Mouse (Mus musculus): Measurements from ENCODE around the gene E130208F15Rik. TPM values are rescaled to one million over a fixed set of nuclear protein-coding genes. Genes with fewer than 3 reads are reported as not detected.

E130208F15Rik gene
- polyA plus RNA-seq (2014; fragmentation: Illumina TruSeq; extraction: RNeasy Lipid Tissue Mini Kit (QIAGEN cat#74804); ENCODE audit: insufficient read depth, low read depth, low replicate concordance), result 0.27 TPM

GRCm38 (mm10) chr7:30321539-30322284 is at the start of gene E130208F15Rik:
TSS of gene E130208F15Rik (plus strand) at chr7:30321740.

GRCm38 (mm10) chr7:30279951-30280669 is 41.4 kb upstream of the E130208F15Rik start, which contains the start of the genes Thap8 and Wdr62:
TSS of gene Thap8 (plus strand) at chr7:30280094.
TSS of gene Wdr62 (minus strand) at chr7:30280419.

GRCm38 (mm10) chr7:30291215-30292131 is 30.1 kb upstream of the E130208F15Rik start, which contains the start of gene Clip3:
TSS of gene Clip3 (plus strand) at chr7:30291728.

DNA sequence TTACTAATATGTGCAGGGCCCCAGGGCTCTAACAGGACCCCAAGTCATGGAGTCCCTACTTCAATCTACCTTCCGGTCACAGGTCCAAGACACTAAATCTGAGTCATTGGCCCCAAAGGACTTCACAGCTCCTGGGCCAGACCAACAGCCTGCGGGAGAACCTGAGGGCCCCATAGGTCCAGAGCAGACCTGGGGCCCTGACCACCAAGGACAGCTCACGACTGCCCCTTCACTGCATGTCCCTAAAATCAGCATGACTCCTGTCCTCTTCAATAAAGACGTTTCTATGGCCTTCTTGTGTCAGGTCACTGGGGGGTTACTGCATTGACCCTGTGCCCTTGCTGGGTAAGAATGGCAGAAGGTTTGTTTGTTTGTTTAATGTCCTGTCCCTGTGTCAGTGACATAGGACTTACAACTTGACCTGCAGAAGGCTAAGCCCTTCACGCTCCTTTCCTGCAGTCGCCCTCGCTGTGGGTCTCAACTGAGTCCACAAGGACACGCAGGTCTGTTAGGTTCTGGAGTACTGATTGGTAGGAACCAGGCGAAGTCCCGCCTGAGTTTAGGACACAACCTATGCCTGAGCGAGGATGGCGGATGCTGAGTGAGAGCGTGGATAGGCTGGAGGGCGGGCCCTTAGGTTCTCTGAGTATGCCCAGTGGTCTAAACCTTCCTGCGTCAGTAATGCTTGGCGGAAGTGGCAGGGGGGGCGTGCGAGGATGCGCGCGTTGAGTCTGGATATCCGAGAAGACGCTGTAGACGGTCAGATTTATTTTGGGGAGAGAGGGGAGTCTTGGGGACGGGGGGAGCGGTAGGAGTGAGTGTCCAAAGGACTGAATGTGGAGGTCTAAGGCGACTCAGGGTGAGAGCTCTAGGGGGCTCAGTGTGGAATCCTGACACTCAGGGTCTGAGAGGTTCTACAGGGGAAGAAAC is 13.2 kb upstream of the E130208F15Rik start, which contains the start of gene Alkbh6:
TSS of gene Alkbh6 (plus strand) at position 642 of the 930 bp plus-strand sequence.

GRCm38 (mm10) chr7:30314721-30315155 is 6.8 kb upstream of the E130208F15Rik start, which contains the start of gene Syne4:
TSS of gene Syne4 (plus strand) at chr7:30314807.

DNA sequence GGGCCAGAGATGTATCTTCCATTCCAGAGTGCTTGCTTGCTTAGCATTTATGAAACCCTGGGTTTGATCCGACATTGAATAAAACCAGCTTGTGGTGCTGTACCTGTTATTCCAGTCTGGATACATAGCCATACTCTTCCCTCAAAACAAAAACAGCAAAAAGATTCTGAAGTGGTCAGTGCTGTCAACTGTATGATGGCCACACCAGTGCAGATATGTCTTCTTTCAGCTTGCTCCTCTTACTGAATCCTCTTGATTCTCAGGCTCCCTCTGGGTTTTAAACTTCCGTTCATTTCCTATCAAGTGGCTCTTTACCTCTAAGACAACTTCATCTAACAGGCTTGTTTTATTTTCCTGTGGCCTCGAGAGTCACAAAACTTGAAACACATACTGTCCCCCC is 2.3 kb downstream of the E130208F15Rik start, which contains the start of gene Sdhaf1:
TSS of gene Sdhaf1 (minus strand) at position 101 of the 400 bp plus-strand sequence.

GRCm38 (mm10) chr7:30362652-30363343 is 41.3 kb downstream of the E130208F15Rik start, which contains the start of gene Lrfn3:
TSS of gene Lrfn3 (minus strand) at chr7:30362772.

Other genes starting within 250 kb of the E130208F15Rik start
- 3.7 TPM for gene Zfp82, start 248.8 kb upstream of the E130208F15Rik start, polyA plus RNA-seq (2014; fragmentation: Illumina TruSeq; extraction: RNeasy Lipid Tissue Mini Kit (QIAGEN cat#74804); ENCODE audit: insufficient read depth, low read depth, low replicate concordance)
- not detected for gene Gm26920, start 231.3 kb upstream of the E130208F15Rik start, polyA plus RNA-seq (2014; fragmentation: Illumina TruSeq; extraction: RNeasy Lipid Tissue Mini Kit (QIAGEN cat#74804); ENCODE audit: insufficient read depth, low read depth, low replicate concordance)
- 3.7 TPM for gene Zfp566, start 231.2 kb upstream of the E130208F15Rik start, polyA plus RNA-seq (2014; fragmentation: Illumina TruSeq; extraction: RNeasy Lipid Tissue Mini Kit (QIAGEN cat#74804); ENCODE audit: insufficient read depth, low read depth, low replicate concordance)
- gene Zfp260, start 227.0 kb upstream of the E130208F15Rik start, polyA plus RNA-seq (2014; fragmentation: Illumina TruSeq; extraction: RNeasy Lipid Tissue Mini Kit (QIAGEN cat#74804); ENCODE audit: insufficient read depth, low read depth, low replicate concordance), result 34.1 TPM
- 0.50 TPM for gene Zfp382, start 199.8 kb upstream of the E130208F15Rik start, polyA plus RNA-seq (2014; fragmentation: Illumina TruSeq; extraction: RNeasy Lipid Tissue Mini Kit (QIAGEN cat#74804); ENCODE audit: insufficient read depth, low read depth, low replicate concordance)
- 21.5 TPM for gene Zfp146, start 152.0 kb upstream of the E130208F15Rik start, polyA plus RNA-seq (2014; fragmentation: Illumina TruSeq; extraction: RNeasy Lipid Tissue Mini Kit (QIAGEN cat#74804); ENCODE audit: insufficient read depth, low read depth, low replicate concordance)
- 91.7 TPM for gene Cox7a1, start 137.6 kb upstream of the E130208F15Rik start, polyA plus RNA-seq (2014; fragmentation: Illumina TruSeq; extraction: RNeasy Lipid Tissue Mini Kit (QIAGEN cat#74804); ENCODE audit: insufficient read depth, low read depth, low replicate concordance)
- 301 TPM for gene Capns1, start 122.9 kb upstream of the E130208F15Rik start, polyA plus RNA-seq (2014; fragmentation: Illumina TruSeq; extraction: RNeasy Lipid Tissue Mini Kit (QIAGEN cat#74804); ENCODE audit: insufficient read depth, low read depth, low replicate concordance)
- gene Polr2i, start 89.8 kb upstream of the E130208F15Rik start, polyA plus RNA-seq (2014; fragmentation: Illumina TruSeq; extraction: RNeasy Lipid Tissue Mini Kit (QIAGEN cat#74804); ENCODE audit: insufficient read depth, low read depth, low replicate concordance), result 84.4 TPM
- gene Tbcb, start 89.5 kb upstream of the E130208F15Rik start, polyA plus RNA-seq (2014; fragmentation: Illumina TruSeq; extraction: RNeasy Lipid Tissue Mini Kit (QIAGEN cat#74804); ENCODE audit: insufficient read depth, low read depth, low replicate concordance), result 83.5 TPM
- not detected for gene Ovol3, start 86.0 kb upstream of the E130208F15Rik start, polyA plus RNA-seq (2014; fragmentation: Illumina TruSeq; extraction: RNeasy Lipid Tissue Mini Kit (QIAGEN cat#74804); ENCODE audit: insufficient read depth, low read depth, low replicate concordance)
- not detected for gene Thap8, start 41.6 kb upstream of the E130208F15Rik start, polyA plus RNA-seq (2014; fragmentation: Illumina TruSeq; extraction: RNeasy Lipid Tissue Mini Kit (QIAGEN cat#74804); ENCODE audit: insufficient read depth, low read depth, low replicate concordance)
- gene Wdr62, start 41.3 kb upstream of the E130208F15Rik start, polyA plus RNA-seq (2014; fragmentation: Illumina TruSeq; extraction: RNeasy Lipid Tissue Mini Kit (QIAGEN cat#74804); ENCODE audit: insufficient read depth, low read depth, low replicate concordance), result 3.4 TPM
- 3.7 TPM for gene Clip3, start 30.0 kb upstream of the E130208F15Rik start, polyA plus RNA-seq (2014; fragmentation: Illumina TruSeq; extraction: RNeasy Lipid Tissue Mini Kit (QIAGEN cat#74804); ENCODE audit: insufficient read depth, low read depth, low replicate concordance)
- 44.8 TPM for gene Alkbh6, start 13.0 kb upstream of the E130208F15Rik start, polyA plus RNA-seq (2014; fragmentation: Illumina TruSeq; extraction: RNeasy Lipid Tissue Mini Kit (QIAGEN cat#74804); ENCODE audit: insufficient read depth, low read depth, low replicate concordance)
- gene Syne4, start 6.9 kb upstream of the E130208F15Rik start, polyA plus RNA-seq (2014; fragmentation: Illumina TruSeq; extraction: RNeasy Lipid Tissue Mini Kit (QIAGEN cat#74804); ENCODE audit: insufficient read depth, low read depth, low replicate concordance), result 3.2 TPM
- gene Sdhaf1, start 2.2 kb downstream of the E130208F15Rik start, polyA plus RNA-seq (2014; fragmentation: Illumina TruSeq; extraction: RNeasy Lipid Tissue Mini Kit (QIAGEN cat#74804); ENCODE audit: insufficient read depth, low read depth, low replicate concordance), result 9.9 TPM
- gene Lrfn3, start 41.0 kb downstream of the E130208F15Rik start, polyA plus RNA-seq (2014; fragmentation: Illumina TruSeq; extraction: RNeasy Lipid Tissue Mini Kit (QIAGEN cat#74804); ENCODE audit: insufficient read depth, low read depth, low replicate concordance), result 2.7 TPM
- 345 TPM for gene Tyrobp, start 92.0 kb downstream of the E130208F15Rik start, polyA plus RNA-seq (2014; fragmentation: Illumina TruSeq; extraction: RNeasy Lipid Tissue Mini Kit (QIAGEN cat#74804); ENCODE audit: insufficient read depth, low read depth, low replicate concordance)
- 19.1 TPM for gene Hcst, start 98.1 kb downstream of the E130208F15Rik start, polyA plus RNA-seq (2014; fragmentation: Illumina TruSeq; extraction: RNeasy Lipid Tissue Mini Kit (QIAGEN cat#74804); ENCODE audit: insufficient read depth, low read depth, low replicate concordance)
- 3.7 TPM for gene Nfkbid, start 100.0 kb downstream of the E130208F15Rik start, polyA plus RNA-seq (2014; fragmentation: Illumina TruSeq; extraction: RNeasy Lipid Tissue Mini Kit (QIAGEN cat#74804); ENCODE audit: insufficient read depth, low read depth, low replicate concordance)
- 5.0 TPM for gene Aplp1, start 123.8 kb downstream of the E130208F15Rik start, polyA plus RNA-seq (2014; fragmentation: Illumina TruSeq; extraction: RNeasy Lipid Tissue Mini Kit (QIAGEN cat#74804); ENCODE audit: insufficient read depth, low read depth, low replicate concordance)
- not detected for gene Kirrel2, start 135.9 kb downstream of the E130208F15Rik start, polyA plus RNA-seq (2014; fragmentation: Illumina TruSeq; extraction: RNeasy Lipid Tissue Mini Kit (QIAGEN cat#74804); ENCODE audit: insufficient read depth, low read depth, low replicate concordance)
- not detected for gene Nphs1, start 136.6 kb downstream of the E130208F15Rik start, polyA plus RNA-seq (2014; fragmentation: Illumina TruSeq; extraction: RNeasy Lipid Tissue Mini Kit (QIAGEN cat#74804); ENCODE audit: insufficient read depth, low read depth, low replicate concordance)
- not detected for gene Prodh2, start 171.9 kb downstream of the E130208F15Rik start, polyA plus RNA-seq (2014; fragmentation: Illumina TruSeq; extraction: RNeasy Lipid Tissue Mini Kit (QIAGEN cat#74804); ENCODE audit: insufficient read depth, low read depth, low replicate concordance)
- gene Arhgap33, start 213.3 kb downstream of the E130208F15Rik start, polyA plus RNA-seq (2014; fragmentation: Illumina TruSeq; extraction: RNeasy Lipid Tissue Mini Kit (QIAGEN cat#74804); ENCODE audit: insufficient read depth, low read depth, low replicate concordance), result 1.8 TPM
- gene Hspb6, start 230.4 kb downstream of the E130208F15Rik start, polyA plus RNA-seq (2014; fragmentation: Illumina TruSeq; extraction: RNeasy Lipid Tissue Mini Kit (QIAGEN cat#74804); ENCODE audit: insufficient read depth, low read depth, low replicate concordance), result 15.7 TPM
- 3.8 TPM for gene Proser3, start 230.6 kb downstream of the E130208F15Rik start, polyA plus RNA-seq (2014; fragmentation: Illumina TruSeq; extraction: RNeasy Lipid Tissue Mini Kit (QIAGEN cat#74804); ENCODE audit: insufficient read depth, low read depth, low replicate concordance)
- 24.8 TPM for gene Lin37, start 238.1 kb downstream of the E130208F15Rik start, polyA plus RNA-seq (2014; fragmentation: Illumina TruSeq; extraction: RNeasy Lipid Tissue Mini Kit (QIAGEN cat#74804); ENCODE audit: insufficient read depth, low read depth, low replicate concordance)
- gene U2af1l4, start 241.6 kb downstream of the E130208F15Rik start, polyA plus RNA-seq (2014; fragmentation: Illumina TruSeq; extraction: RNeasy Lipid Tissue Mini Kit (QIAGEN cat#74804); ENCODE audit: insufficient read depth, low read depth, low replicate concordance), result 48.6 TPM
- gene Gm49396, start 241.6 kb downstream of the E130208F15Rik start, polyA plus RNA-seq (2014; fragmentation: Illumina TruSeq; extraction: RNeasy Lipid Tissue Mini Kit (QIAGEN cat#74804); ENCODE audit: insufficient read depth, low read depth, low replicate concordance), result 3.4 TPM
- gene Psenen, start 241.9 kb downstream of the E130208F15Rik start, polyA plus RNA-seq (2014; fragmentation: Illumina TruSeq; extraction: RNeasy Lipid Tissue Mini Kit (QIAGEN cat#74804); ENCODE audit: insufficient read depth, low read depth, low replicate concordance), result 190 TPM
- gene Igflr1, start 243.7 kb downstream of the E130208F15Rik start, polyA plus RNA-seq (2014; fragmentation: Illumina TruSeq; extraction: RNeasy Lipid Tissue Mini Kit (QIAGEN cat#74804); ENCODE audit: insufficient read depth, low read depth, low replicate concordance), result 8.4 TPM